Mouse (Mus musculus) hindlimb bud, embryonic 11.5 days (tissue): ENCODE results near the gene Itprip.
A peak's percentile ranks its signal among the peaks of the same experiment; 100 is the strongest.
"Not testable (repeated sequence)": the region's sequence is repeated elsewhere in the genome, so short reads cannot be mapped to it uniquely, and the experiment has no call there.

Experiments used
- DNase-seq: peaks from one replicate; pipeline ENCODE4 v3.0.0-alpha.2; 2012; ENCODE audit warnings: low read depth, low spot score; ENCODE audit errors: extremely low spot score

Gene Itprip

GRCm38 (mm10) chr19:47854796-47855783, 64.0 kb downstream of the Itprip start, which contains the start of gene Gsto1:
Gsto1 (plus strand) TSS chr19:47854970.
- DNase-seq, result no peak

GRCm38 (mm10) chr19:47853951-47854795, 64.9 kb downstream of the Itprip start:
- DNase-seq, result peak; percentile 90

- no peak for DNase-seq
Measured at GRCm38 (mm10) chr19:47853053-47853452, 66.0 kb downstream of the Itprip start.

- DNase-seq, result not testable (repeated sequence)
Measured at GRCm38 (mm10) chr19:47852131-47852530, 67.0 kb downstream of the Itprip start.

- DNase-seq, result no peak
Measured at GRCm38 (mm10) chr19:47849735-47850134, 69.4 kb downstream of the Itprip start.
